Mouse (Mus musculus) large intestine, adult 2 months (tissue): ENCODE data around the gene Zbtb18. TPM values are rescaled to one million over a fixed set of nuclear protein-coding genes. Genes with fewer than 3 reads are reported as not detected.

ENCODE experiments used
- DNase-seq: peaks from one replicate; pipeline ENCODE4 v3.0.0-alpha.2; 2012; ENCODE audit warnings: low read depth, low spot score
- WGBS: fragments of 180-500 bp; shearing (Covaris S2); methylation state at CpG from one replicate; pipeline ENCODE4 v1.1.7; 2018; 5-methylcytosine and 5-hydroxymethylcytosine counted together
- polyA plus RNA-seq: library from polyadenylated mRNA; depleted of rRNA; stranded (reverse); fragments of >200 nt; gene quantifications from 2 replicates; pipeline ENCODE4 v1.2.3, GENCODE M21; 2012; rRNA removed

The Zbtb18 gene
- 9.3 and 9.7 TPM in 2 replicates for polyA plus RNA-seq

GRCm38 (mm10) chr1:177442196-177442808 lies at the start of gene Zbtb18:
Gene Zbtb18, plus strand, starts transcription at chr1:177442351.
- WGBS: 1% methylated on average over 75 of the region's 106 CpGs
- DNase-seq: no peak

- 85% methylated on average over 1 of the region's 1 CpGs for WGBS
These were observed 44.7 kb upstream of the Zbtb18 start for GRCm38 (mm10) chr1:177397455-177397854.

GRCm38 (mm10) chr1:177405170-177405569 lies 37.0 kb upstream of the Zbtb18 start:
- 66% methylated on average over 6 of the region's 6 CpGs for WGBS
- no peak for DNase-seq

More at GRCm38 (mm10) chr1:177397455-177397854, 44.7 kb upstream of the Zbtb18 start:
- DNase-seq: no peak

- WGBS: 45% methylated on average over 3 of the region's 3 CpGs
- DNase-seq: peak; percentile 28
These were observed 33.5 kb upstream of the Zbtb18 start for GRCm38 (mm10) chr1:177408690-177409089.

DNA sequence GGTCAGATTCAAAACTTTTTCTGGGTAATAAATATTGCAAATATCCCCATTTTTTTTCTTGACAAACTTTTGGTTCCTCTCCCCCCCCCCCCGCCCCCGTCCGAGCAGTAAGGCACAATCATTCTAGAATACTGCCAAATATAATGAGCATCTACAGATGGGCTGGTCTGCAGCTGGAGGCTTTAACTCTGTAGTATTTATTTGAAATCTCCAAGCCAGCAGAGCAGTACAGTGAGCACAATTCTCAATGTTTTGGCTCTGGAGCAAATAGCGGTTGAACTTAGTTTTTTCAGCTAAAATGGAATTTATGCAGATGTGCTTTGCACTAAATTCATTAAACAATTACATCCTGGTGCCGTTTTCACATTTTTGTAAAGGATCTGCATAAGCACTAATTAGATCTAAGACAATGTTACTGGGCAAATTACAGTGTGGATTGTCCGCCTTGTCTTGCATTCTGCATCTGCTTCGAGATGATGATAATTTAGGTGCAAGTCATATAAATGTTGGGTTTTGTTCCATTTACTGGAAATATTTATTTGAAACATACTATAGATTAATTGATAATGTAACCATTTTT lies 31.3 kb upstream of the Zbtb18 start:
- 71% methylated on average over 7 of the region's 7 CpGs for WGBS
- DNase-seq: no peak

- no peak for DNase-seq
- 52% methylated on average over 19 of the region's 19 CpGs for WGBS
These were observed 30.5 kb upstream of the Zbtb18 start for GRCm38 (mm10) chr1:177411359-177412358.

GRCm38 (mm10) chr1:177419331-177419730 lies 22.8 kb upstream of the Zbtb18 start:
- no peak for DNase-seq
- 53% methylated on average over 12 of the region's 12 CpGs for WGBS

- DNase-seq: no peak
- WGBS: 75% methylated on average over 6 of the region's 6 CpGs
These were observed 22.0 kb upstream of the Zbtb18 start for GRCm38 (mm10) chr1:177420126-177420525.

DNA sequence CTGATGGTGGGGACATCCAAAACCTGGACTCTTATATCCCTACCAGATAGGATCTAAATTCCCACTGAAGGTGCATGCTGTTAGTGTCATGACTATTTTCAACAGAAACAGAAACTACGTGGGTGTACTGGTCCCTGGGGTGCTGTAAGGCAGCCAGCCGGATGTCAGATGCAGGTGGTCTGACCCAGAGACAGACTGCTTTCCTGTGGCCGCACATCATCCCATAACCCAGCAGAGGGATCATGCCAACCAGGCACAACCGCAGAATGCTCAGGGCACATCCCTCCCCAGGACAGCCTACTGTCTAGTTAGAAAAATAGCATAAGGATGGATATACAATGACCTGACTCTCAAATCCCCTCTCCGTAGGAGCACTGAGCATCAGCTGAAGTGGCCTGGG lies 14.3 kb upstream of the Zbtb18 start:
- DNase-seq: no peak

DNA sequence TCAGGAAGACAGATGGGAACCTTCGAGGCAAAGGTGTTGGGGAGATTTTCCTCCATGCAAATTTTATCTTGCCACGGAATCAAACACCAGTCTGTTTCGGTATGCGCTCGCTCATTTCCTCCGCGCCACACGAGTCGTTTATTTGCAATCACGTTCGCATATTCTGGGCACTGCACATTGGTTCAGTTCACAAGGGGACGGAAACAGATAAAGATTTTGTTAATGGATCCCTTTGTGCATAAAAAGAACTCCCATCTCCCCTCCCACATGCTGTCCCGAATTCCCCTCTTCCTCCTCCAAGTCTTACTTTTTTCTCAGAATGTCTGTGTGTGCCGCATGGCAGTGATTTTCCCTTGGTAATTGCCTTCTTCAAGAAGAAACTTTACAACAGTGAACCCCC lies 13.8 kb upstream of the Zbtb18 start:
- WGBS: 81% methylated on average over 14 of the region's 14 CpGs
- DNase-seq: no peak

More for the DNA sequence above, 14.3 kb upstream of the Zbtb18 start:
- 70% methylated on average over 5 of the region's 5 CpGs for WGBS

DNA sequence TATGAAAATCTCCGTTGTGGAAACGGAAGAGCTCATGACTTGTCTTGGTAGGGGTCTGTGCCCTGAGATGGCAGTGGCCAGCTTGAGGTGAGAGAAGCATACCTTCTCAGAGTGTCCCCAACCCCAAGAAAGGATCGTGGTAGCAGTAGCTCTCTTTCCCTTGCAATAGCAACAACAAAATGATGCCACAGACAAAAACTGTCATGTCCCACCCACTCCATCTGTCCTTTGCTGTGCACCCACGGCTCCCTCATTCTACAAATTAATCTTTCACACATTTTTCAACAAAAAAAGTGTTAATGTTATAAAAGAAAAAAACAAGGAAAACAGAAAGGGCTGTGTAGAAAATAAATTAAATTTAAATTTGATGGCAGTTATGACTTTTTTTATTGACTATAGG lies 13.1 kb upstream of the Zbtb18 start:
- 74% methylated on average over 4 of the region's 4 CpGs for WGBS
- no peak for DNase-seq

GRCm38 (mm10) chr1:177440411-177440810 lies 1.7 kb upstream of the Zbtb18 start:
- WGBS: 3% methylated on average over 2 of the region's 2 CpGs
- DNase-seq: no peak

- DNase-seq: peak; percentile 22
- under 1% methylated on average over 6 of the region's 6 CpGs for WGBS
These were observed 1.1 kb upstream of the Zbtb18 start for GRCm38 (mm10) chr1:177440981-177441491.

DNA sequence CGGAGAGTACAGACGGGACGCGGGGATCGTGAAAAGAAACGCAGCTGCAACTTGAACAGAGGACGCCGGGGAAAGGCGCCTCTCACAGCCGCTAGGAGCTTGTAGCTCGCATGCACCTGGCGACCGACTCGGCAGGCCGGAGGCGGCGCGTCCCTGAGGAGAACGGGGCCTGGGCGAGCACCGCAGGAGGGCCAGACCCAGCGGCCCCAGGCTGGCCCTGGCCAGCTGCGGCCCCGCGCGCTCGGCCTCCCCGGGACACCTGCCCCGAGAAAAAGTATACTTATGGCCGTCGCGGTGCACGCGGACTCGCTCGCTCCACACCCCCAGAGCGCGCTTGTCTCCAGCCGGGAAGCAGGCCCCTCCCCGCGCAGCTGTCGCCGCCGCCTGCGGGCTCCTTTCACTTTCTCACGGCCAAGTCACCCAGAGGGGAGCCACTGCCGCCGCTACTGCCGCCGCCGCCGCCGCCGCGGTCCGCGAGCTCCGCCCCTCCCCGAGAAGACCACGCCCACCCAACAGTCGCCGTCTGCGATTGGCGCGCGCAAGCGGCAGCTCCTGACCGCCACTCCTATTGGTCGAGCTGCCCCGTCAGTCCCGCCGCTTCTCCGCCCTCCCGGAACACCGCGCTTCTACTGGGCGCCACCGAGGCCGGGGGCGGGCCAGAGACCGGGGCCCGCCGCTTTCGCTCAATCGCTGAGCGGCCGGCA lies 507 bp upstream of the Zbtb18 start:
- under 1% methylated on average over 85 of the region's 87 CpGs for WGBS

GRCm38 (mm10) chr1:177442821-177443723 lies 921 bp downstream of the Zbtb18 start:
- DNase-seq: peak; percentile 19
- WGBS: 2% methylated on average over 58 of the region's 62 CpGs

More for the DNA sequence above, 507 bp upstream of the Zbtb18 start:
- peak; percentile 67 for DNase-seq

GRCm38 (mm10) chr1:177443724-177444482 lies 1.8 kb downstream of the Zbtb18 start:
- 63% methylated on average over 9 of the region's 9 CpGs for WGBS
- no peak for DNase-seq

- WGBS: 62% methylated on average over 3 of the region's 3 CpGs
- DNase-seq: no peak
These were observed 2.3 kb downstream of the Zbtb18 start for GRCm38 (mm10) chr1:177444483-177444810.

DNA sequence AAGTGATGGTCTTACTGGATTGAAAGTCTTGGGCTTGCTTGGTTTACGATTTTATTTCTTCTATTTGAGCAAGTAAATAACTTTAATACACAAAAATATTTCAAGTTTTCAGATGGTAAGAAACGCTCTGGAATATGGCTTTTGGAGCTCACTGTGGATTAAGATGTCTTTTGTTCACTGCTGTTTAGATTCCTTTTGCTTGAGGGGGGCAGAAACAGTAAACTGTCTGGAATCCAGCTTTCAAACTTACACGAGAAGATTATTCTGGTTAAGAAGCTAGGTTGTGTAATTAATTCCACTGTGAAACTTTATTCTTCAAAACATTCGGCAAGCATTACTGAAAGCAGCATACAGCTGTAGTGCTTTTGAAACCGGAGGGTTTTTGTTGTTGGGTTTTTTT lies 2.8 kb downstream of the Zbtb18 start:
- 65% methylated on average over 5 of the region's 5 CpGs for WGBS
- DNase-seq: no peak
